In the genomic region with DNA sequence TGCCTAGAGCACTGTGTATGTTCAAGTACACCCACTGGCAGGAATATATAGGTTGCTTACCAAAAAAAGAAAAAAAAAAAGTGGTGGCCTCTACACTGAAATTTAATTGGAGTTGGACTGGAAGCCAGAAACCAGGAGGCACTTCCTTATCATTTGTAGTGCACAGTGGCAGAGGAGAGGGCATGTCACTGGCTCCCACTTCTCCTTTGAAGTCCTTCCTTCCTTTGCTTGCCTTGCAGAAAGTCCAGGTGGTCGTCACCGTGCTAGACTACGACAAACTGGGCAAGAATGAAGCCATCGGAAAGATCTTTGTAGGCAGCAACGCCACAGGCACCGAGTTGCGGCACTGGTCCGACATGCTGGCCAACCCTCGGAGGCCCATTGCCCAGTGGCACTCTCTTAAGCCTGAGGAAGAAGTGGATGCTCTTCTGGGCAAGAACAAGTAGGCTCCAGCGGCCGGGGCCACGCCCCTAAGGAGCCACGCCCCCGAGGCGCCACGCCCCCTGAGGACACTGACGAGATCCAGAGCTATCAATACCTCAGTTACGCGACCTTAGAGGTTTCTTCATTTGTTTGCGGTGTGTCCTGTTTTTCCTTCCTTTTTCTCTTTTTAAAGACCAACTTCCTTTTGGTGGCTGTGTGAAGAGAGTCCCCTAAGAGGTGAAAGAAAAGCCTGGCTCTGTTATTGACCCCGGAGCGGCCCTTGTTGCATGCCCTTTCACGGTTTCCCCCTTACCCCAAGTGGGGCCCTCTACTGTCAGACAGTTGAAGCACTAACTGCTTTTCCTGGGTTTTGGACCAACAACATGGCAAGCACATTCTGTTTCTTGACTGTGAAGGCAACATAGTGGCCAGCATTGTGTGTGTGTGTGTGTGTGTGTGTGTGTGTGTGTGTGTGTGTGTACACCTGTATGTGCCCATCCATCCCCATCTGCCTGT, we compare ENCODE assay signal across 10 mouse cellular contexts.
DNase-seq lines count a peak whose midpoint lies in the region; ATAC-seq lines count a peak whose summit lies in the region.
"Had no signal": no experiment of that assay in that cellular context is flagged by ENCODE, and none has a peak within 500 bp of the region (broad histone marks: within the 10 kb centered on the region; RNA-seq: fewer than 3 reads in every experiment).

No protein-coding gene starts in this region.

- H3K9ac ChIP-seq in forebrain, embryonic 14.5 days (ENCODE audit: low read length), result no peak overlapping the region
- no peak overlapping the region for H3K9ac ChIP-seq in heart, embryonic 12.5 days
- H3K9ac ChIP-seq in liver, embryonic 11.5 days (ENCODE audit: low read depth, low read length), result 0 out of 2 replicates have a peak overlapping the region, but pooled peaks have one; percentile 26

- no peaks in the 10 kb centered on the region for H3K9me3 ChIP-seq in forebrain, embryonic 10.5 days
- no peaks in the 10 kb centered on the region for H3K9me3 ChIP-seq in forebrain, embryonic 14.5 days (replicated peaks; ENCODE audit: control insufficient read depth, low read length)
- no peaks in the 10 kb centered on the region for H3K9me3 ChIP-seq in heart, embryonic 12.5 days (replicated peaks)
- no peaks in the 10 kb centered on the region for H3K9me3 ChIP-seq in liver, embryonic 11.5 days (ENCODE audit: control insufficient read depth, low read length)
- H3K9me3 ChIP-seq: G1E had no signal

- H3K36me3 ChIP-seq in forebrain, embryonic 10.5 days (replicated peaks), result no peaks in the 10 kb centered on the region
- H3K36me3 ChIP-seq in forebrain, embryonic 14.5 days (ENCODE audit: control insufficient read depth, insufficient read depth, low read length), result no peaks in the 10 kb centered on the region
- H3K36me3 ChIP-seq in heart, embryonic 12.5 days, result no peaks in the 10 kb centered on the region
- H3K36me3 ChIP-seq in liver, embryonic 11.5 days (ENCODE audit: control insufficient read depth, insufficient read depth, low read length), result no peaks in the 10 kb centered on the region
- H3K36me3 ChIP-seq: G1E had no signal

- peaks cover 30% of the 10 kb centered on the region for H3K27me3 ChIP-seq in forebrain, embryonic 10.5 days (ENCODE audit: poor library complexity, severe bottlenecking)
- no peaks in the 10 kb centered on the region for H3K27me3 ChIP-seq in forebrain, embryonic 14.5 days (replicated peaks; ENCODE audit: control insufficient read depth, insufficient read depth, low read length)
- peaks cover 8% of the 10 kb centered on the region; the same call in 1 of the 2 replicates for H3K27me3 ChIP-seq in heart, embryonic 12.5 days (replicated peaks)
- H3K27me3 ChIP-seq in liver, embryonic 11.5 days (replicated peaks; ENCODE audit: control insufficient read depth, insufficient read depth, low read length), result no peaks in the 10 kb centered on the region

- peak; percentile 40 for DNase-seq in forebrain, embryonic 10.5 days (ENCODE audit: extremely low spot score, low spot score)
- DNase-seq in forebrain, embryonic 14.5 days (ENCODE audit: low spot score), result no peak
- peak; percentile 56 for DNase-seq in adrenal gland, postnatal 25 days
- DNase-seq in liver, embryonic 11.5 days (ENCODE audit: low spot score), result peak; percentile 81
- DNase-seq in neural tube, embryonic 10.5 days (ENCODE audit: extremely low spot score, low spot score), result peak; percentile 56
- DNase-seq in thymus, postnatal 36 days, result peak; percentile 80 to 81

- ATAC-seq in forebrain, embryonic 14.5 days, result no peak
- peak; percentile 54; the same call in 1 of the 2 replicates for ATAC-seq in heart, embryonic 12.5 days (ENCODE audit: insufficient number of reproducible peaks, low FRiP score)
- peak; percentile 82 for ATAC-seq in liver, embryonic 11.5 days (replicated peaks; ENCODE audit: low FRiP score)
- ATAC-seq in activated CD4-positive, CD25-positive, alpha-beta regulatory T cell, adult 4 months, result no peak

- peak overlapping the region; percentile 34 for H3K4me3 ChIP-seq in forebrain, embryonic 10.5 days
- H3K4me3 ChIP-seq in forebrain, embryonic 14.5 days (ENCODE audit: low read depth, low read length), result no peak overlapping the region
- H3K4me3 ChIP-seq in heart, embryonic 12.5 days, result no peak overlapping the region
- H3K4me3 ChIP-seq in liver, embryonic 11.5 days (ENCODE audit: low read depth, low read length), result peak overlapping the region; percentile 30; the same call in 1 of the 2 replicates

- WGBS in forebrain, embryonic 10.5 days, result 19% methylated on average over 23 of the region's 23 CpGs
- 16% methylated on average over 23 of the region's 23 CpGs for WGBS in forebrain, embryonic 14.5 days
- 16% methylated on average over 23 of the region's 23 CpGs for WGBS in heart, embryonic 12.5 days
- 11% methylated on average over 23 of the region's 23 CpGs for WGBS in liver, embryonic 11.5 days

- no peak overlapping the region for H3K27ac ChIP-seq in forebrain, embryonic 10.5 days
- H3K27ac ChIP-seq in forebrain, embryonic 14.5 days (ENCODE audit: low read depth, low read length), result no peak overlapping the region
- H3K27ac ChIP-seq in heart, embryonic 12.5 days (ENCODE audit: poor library complexity, severe bottlenecking), result no peak overlapping the region
- H3K27ac ChIP-seq in liver, embryonic 11.5 days (ENCODE audit: low read depth, low read length), result no peak overlapping the region
- H3K27ac ChIP-seq: kidney, postnatal 0 days had no signal

- no peak overlapping the region for H3K4me2 ChIP-seq in forebrain, embryonic 14.5 days (ENCODE audit: low read length)
- H3K4me2 ChIP-seq in heart, embryonic 12.5 days, result peak overlapping the region; percentile 49
- peak overlapping the region; percentile 64 for H3K4me2 ChIP-seq in liver, embryonic 11.5 days

- H3K4me1 ChIP-seq in forebrain, embryonic 10.5 days, result peaks cover 12% of the 10 kb centered on the region
- no peaks in the 10 kb centered on the region for H3K4me1 ChIP-seq in forebrain, embryonic 14.5 days (ENCODE audit: control insufficient read depth, insufficient read depth, low read length)
- H3K4me1 ChIP-seq in heart, embryonic 12.5 days (replicated peaks), result peaks cover 41% of the 10 kb centered on the region
- peaks cover 10% of the 10 kb centered on the region for H3K4me1 ChIP-seq in liver, embryonic 11.5 days (replicated peaks; ENCODE audit: control insufficient read depth, insufficient read depth, low read length)

Comparison
In these comparisons a context has a peak if more than half of its experiments do, and no peak if none do; other contexts are left out.
1. H3K4me3 ChIP-seq: peak in forebrain, embryonic 10.5 days (single experiment) and liver, embryonic 11.5 days (single experiment); none in forebrain, embryonic 14.5 days (single experiment) and heart, embryonic 12.5 days (single experiment).
2. ATAC-seq: peak in heart, embryonic 12.5 days (single experiment) and liver, embryonic 11.5 days (single experiment); none in forebrain, embryonic 14.5 days (single experiment) and activated CD4-positive, CD25-positive, alpha-beta regulatory T cell, adult 4 months (single experiment).